Mouse (Mus musculus) liver, embryonic 14.5 days (tissue): ENCODE data around the gene Rnf144b.

ENCODE experiments used
- CTCF ChIP-seq: IDR thresholded peaks from 2 replicates; pipeline ENCODE4 v1.5.1; 2016; ENCODE audit warnings: antibody characterized with exemption, low read depth, control low read depth
- EP300 ChIP-seq: IDR thresholded peaks from 2 replicates; pipeline ENCODE4 v1.6.1; 2016; ENCODE audit warnings: antibody characterized with exemption, low read depth

DNA sequence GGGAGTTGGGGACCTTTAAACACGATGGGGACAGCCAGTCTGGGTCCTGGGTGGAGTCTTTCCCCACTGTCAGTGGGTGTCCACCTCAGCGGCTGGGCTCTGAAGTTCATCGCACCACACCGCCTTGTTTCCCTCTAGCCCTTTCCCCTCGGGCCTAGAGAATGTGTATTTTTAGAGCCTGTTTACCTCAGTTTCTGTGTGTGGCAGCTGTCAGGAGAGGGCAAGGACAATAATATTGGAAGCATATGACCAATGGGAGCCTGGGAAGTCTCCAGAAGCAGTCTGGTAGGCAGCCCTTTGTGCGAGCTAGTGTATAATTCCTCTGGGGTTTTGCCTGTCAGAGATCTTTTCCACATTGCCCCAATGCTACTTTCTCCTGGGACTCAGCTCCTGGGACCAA, 95.9 kb downstream of the Rnf144b start:
- no peak for TF ChIP-seq CTCF
- no peak for TF ChIP-seq EP300
